Mouse (Mus musculus) lung, embryonic 15.5 days (tissue): Measurements from ENCODE around the gene Fam241a. TPM values are rescaled to one million over a fixed set of nuclear protein-coding genes. Genes with fewer than 3 reads are reported as not detected.

Source experiments
- ATAC-seq: fragments of 200-750 bp; cut with Nextera tagmentation; 2 replicates; pipeline ENCODE4 v1.8.0; 2017; ENCODE audit warnings: moderate number of reproducible peaks, borderline replicate concordance; ENCODE audit not compliant: low FRiP score, low TSS enrichment; ENCODE audit errors: extremely low read depth
- H3K27ac ChIP-seq: fragments of 300-500 bp; sonication (generic); 2 replicates; pipeline ENCODE4 v1.5.1; 2015; ENCODE audit warnings: moderate library complexity, mild to moderate bottlenecking, inconsistent platforms
- H3K27me3 ChIP-seq: fragments of 300-500 bp; sonication (generic); 2 replicates; pipeline ENCODE4 v1.6.1; 2015; ENCODE audit warnings: inconsistent platforms
- H3K36me3 ChIP-seq: fragments of 300-500 bp; sonication (generic); 2 replicates; pipeline ENCODE4 v1.6.1; 2015; ENCODE audit warnings: inconsistent platforms
- H3K4me1 ChIP-seq: fragments of 300-500 bp; sonication (generic); 2 replicates; pipeline ENCODE4 v1.6.1; 2015; ENCODE audit warnings: inconsistent platforms
- H3K4me2 ChIP-seq: fragments of 300-500 bp; sonication (generic); 2 replicates; pipeline ENCODE4 v1.6.1; 2015; ENCODE audit warnings: inconsistent platforms, mild to moderate bottlenecking, moderate library complexity
- H3K4me3 ChIP-seq: fragments of 300-500 bp; sonication (generic); 2 replicates; pipeline ENCODE4 v1.5.1; 2015; ENCODE audit warnings: mild to moderate bottlenecking, inconsistent platforms
- H3K9ac ChIP-seq: fragments of 300-500 bp; sonication (generic); 2 replicates; pipeline ENCODE4 v1.6.1; 2015; ENCODE audit warnings: inconsistent platforms
- H3K9me3 ChIP-seq: fragments of 300-500 bp; sonication (generic); 2 replicates; pipeline ENCODE4 v1.6.1; 2016; ENCODE audit warnings: inconsistent platforms
- WGBS: fragments of 180-500 bp; shearing (Covaris S2); methylation state at CpG from one replicate; pipeline ENCODE4 v1.1.7; 2015; 5-methylcytosine and 5-hydroxymethylcytosine counted together
- polyA plus RNA-seq: library from polyadenylated mRNA; unstranded; fragments of >200 nt; fragmentation: Nextera tagmentation; extraction: Ambion mirVana; gene quantifications from 2 replicates; pipeline ENCODE4 v1.2.1, GENCODE M21; 2015

The Fam241a gene
- polyA plus RNA-seq = 8.3 and 10.4 TPM in 2 replicates

- peak within 1 kb of the TSS; percentile 87 for H3K27ac ChIP-seq
- 0 out of 2 replicates have a peak, but pooled peaks cover 4% of the 10 kb centered on the region for H3K27me3 ChIP-seq
- H3K4me3 ChIP-seq = peak within 1 kb of the TSS; percentile 90
- 0 out of 2 replicates have a peak, but pooled peaks cover 4% of the 10 kb centered on the region for H3K4me1 ChIP-seq
- H3K4me2 ChIP-seq = peak within 1 kb of the TSS; percentile 93
- H3K36me3 ChIP-seq = no peaks in the 10 kb centered on the region
- ATAC-seq = peak; percentile 96
- H3K9ac ChIP-seq = peak within 1 kb of the TSS; percentile 58
- no peaks in the 10 kb centered on the region for H3K9me3 ChIP-seq
- under 1% methylated on average over 84 of the region's 94 CpGs for WGBS
Observed at GRCm38 (mm10) chr3:127895792-127896541, at the start of gene Fam241a. Gene Fam241a (minus strand): TSS chr3:127896324.

GRCm38 (mm10) chr3:127932453-127932852 is 36.3 kb upstream of the Fam241a start:
- Histone ChIP-seq H3K36me3 (no peaks in the 10 kb centered on the region), H3K27me3 (no peaks in the 10 kb centered on the region), H3K9ac (no peak overlapping the region), H3K27ac (no peak overlapping the region), H3K9me3 (no peaks in the 10 kb centered on the region), H3K4me1 (no peaks in the 10 kb centered on the region), H3K4me3 (no peak overlapping the region), H3K4me2 (no peak overlapping the region)
- ATAC-seq = no peak
- WGBS = 84% methylated on average over 11 of the region's 11 CpGs

- Histone ChIP-seq H3K9me3 (no peaks in the 10 kb centered on the region), H3K36me3 (no peaks in the 10 kb centered on the region), H3K9ac (no peak overlapping the region), H3K4me3 (no peak overlapping the region), H3K4me2 (0 out of 2 replicates have a peak overlapping the region, but pooled peaks have one; percentile 18), H3K27ac (peak overlapping the region; percentile 91), H3K4me1 (peaks cover 5% of the 10 kb centered on the region; the same call in 1 of the 2 replicates), H3K27me3 (no peaks in the 10 kb centered on the region)
- ATAC-seq = peak; percentile 80; the same call in 1 of the 2 replicates
- 62% methylated on average over 9 of the region's 9 CpGs for WGBS
Observed at GRCm38 (mm10) chr3:127930326-127931012, 34.3 kb upstream of the Fam241a start.

- H3K4me3 ChIP-seq = no peak overlapping the region
- WGBS = 50% methylated on average over 9 of the region's 9 CpGs
- no peaks in the 10 kb centered on the region for H3K9me3 ChIP-seq
- H3K36me3 ChIP-seq = no peaks in the 10 kb centered on the region
- no peaks in the 10 kb centered on the region for H3K27me3 ChIP-seq
- H3K27ac ChIP-seq = peak overlapping the region; percentile 91
- H3K9ac ChIP-seq = no peak overlapping the region
- H3K4me2 ChIP-seq = 0 out of 2 replicates have a peak overlapping the region, but pooled peaks have one; percentile 18
- peak; percentile 91 for ATAC-seq
- H3K4me1 ChIP-seq = peaks cover 5% of the 10 kb centered on the region; the same call in 1 of the 2 replicates
Observed at GRCm38 (mm10) chr3:127929921-127930320, 33.8 kb upstream of the Fam241a start.

- H3K9me3 ChIP-seq = no peaks in the 10 kb centered on the region
- H3K9ac ChIP-seq = no peak overlapping the region
- H3K27me3 ChIP-seq = no peaks in the 10 kb centered on the region
- H3K27ac ChIP-seq = peak overlapping the region; percentile 15; the same call in 1 of the 2 replicates
- no peak overlapping the region for H3K4me2 ChIP-seq
- ATAC-seq = no peak
- whole genome bisulfite sequencing = 36% methylated on average over 9 of the region's 9 CpGs
- peaks cover 5% of the 10 kb centered on the region; the same call in 1 of the 2 replicates for H3K4me1 ChIP-seq
- no peaks in the 10 kb centered on the region for H3K36me3 ChIP-seq
- H3K4me3 ChIP-seq = no peak overlapping the region
Observed at GRCm38 (mm10) chr3:127926635-127927183, 30.6 kb upstream of the Fam241a start.

GRCm38 (mm10) chr3:127924464-127924863 is 28.3 kb upstream of the Fam241a start:
- WGBS = 67% methylated on average over 2 of the region's 2 CpGs
- Histone ChIP-seq H3K36me3 (no peaks in the 10 kb centered on the region), H3K9ac (no peak overlapping the region), H3K4me2 (no peak overlapping the region), H3K4me3 (no peak overlapping the region), H3K27me3 (no peaks in the 10 kb centered on the region), H3K4me1 (peaks cover 5% of the 10 kb centered on the region; the same call in 1 of the 2 replicates), H3K27ac (no peak overlapping the region), H3K9me3 (no peaks in the 10 kb centered on the region)
- no peak for ATAC-seq

GRCm38 (mm10) chr3:127923183-127923582 is 27.1 kb upstream of the Fam241a start:
- H3K4me2 ChIP-seq = no peak overlapping the region
- no peak overlapping the region for H3K9ac ChIP-seq
- no peak overlapping the region for H3K4me3 ChIP-seq
- H3K27me3 ChIP-seq = no peaks in the 10 kb centered on the region
- peaks cover 5% of the 10 kb centered on the region; the same call in 1 of the 2 replicates for H3K4me1 ChIP-seq
- no peaks in the 10 kb centered on the region for H3K9me3 ChIP-seq
- ATAC-seq = no peak
- 31% methylated on average over 2 of the region's 2 CpGs for WGBS
- no peaks in the 10 kb centered on the region for H3K36me3 ChIP-seq
- H3K27ac ChIP-seq = no peak overlapping the region

- Histone ChIP-seq H3K9ac (no peak overlapping the region), H3K4me1 (peaks cover 4% of the 10 kb centered on the region; the same call in 1 of the 2 replicates), H3K27me3 (no peaks in the 10 kb centered on the region), H3K27ac (no peak overlapping the region), H3K36me3 (no peaks in the 10 kb centered on the region), H3K9me3 (no peaks in the 10 kb centered on the region), H3K4me2 (no peak overlapping the region), H3K4me3 (no peak overlapping the region)
- 59% methylated on average over 5 of the region's 5 CpGs for WGBS
- no peak for ATAC-seq
Observed at GRCm38 (mm10) chr3:127922125-127922524, 26.0 kb upstream of the Fam241a start.

- 65% methylated on average over 9 of the region's 9 CpGs for WGBS
- no peak for ATAC-seq
- Histone ChIP-seq H3K9me3 (no peaks in the 10 kb centered on the region), H3K4me2 (no peak overlapping the region), H3K27ac (no peak overlapping the region), H3K36me3 (no peaks in the 10 kb centered on the region), H3K9ac (no peak overlapping the region), H3K4me3 (no peak overlapping the region), H3K27me3 (no peaks in the 10 kb centered on the region), H3K4me1 (0 out of 2 replicates have a peak, but pooled peaks cover 3% of the 10 kb centered on the region)
Observed at GRCm38 (mm10) chr3:127917999-127918661, 22.0 kb upstream of the Fam241a start.

- Histone ChIP-seq H3K4me2 (no peak overlapping the region), H3K4me3 (no peak overlapping the region), H3K4me1 (0 out of 2 replicates have a peak, but pooled peaks cover 3% of the 10 kb centered on the region), H3K27ac (no peak overlapping the region), H3K9ac (no peak overlapping the region), H3K27me3 (no peaks in the 10 kb centered on the region), H3K9me3 (no peaks in the 10 kb centered on the region), H3K36me3 (no peaks in the 10 kb centered on the region)
- 85% methylated on average over 3 of the region's 3 CpGs for WGBS
- no peak for ATAC-seq
Observed at GRCm38 (mm10) chr3:127917549-127917948, 21.4 kb upstream of the Fam241a start.

- H3K36me3 ChIP-seq = no peaks in the 10 kb centered on the region
- ATAC-seq = no peak
- no peak overlapping the region for H3K4me2 ChIP-seq
- no peaks in the 10 kb centered on the region for H3K9me3 ChIP-seq
- H3K4me1 ChIP-seq = 0 out of 2 replicates have a peak, but pooled peaks cover 3% of the 10 kb centered on the region
- no peak overlapping the region for H3K4me3 ChIP-seq
- WGBS = 76% methylated on average over 3 of the region's 3 CpGs
- no peaks in the 10 kb centered on the region for H3K27me3 ChIP-seq
- H3K27ac ChIP-seq = no peak overlapping the region
- no peak overlapping the region for H3K9ac ChIP-seq
Observed at GRCm38 (mm10) chr3:127915656-127916334, 19.7 kb upstream of the Fam241a start.
